Mouse (Mus musculus): ENCODE results near the gene Ccdc85c. TPM values are rescaled to one million over a fixed set of nuclear protein-coding genes. Genes with fewer than 3 reads are reported as not detected.
A peak's percentile ranks its signal among the peaks of the same experiment; 100 is the strongest.

The Ccdc85c gene
- polyA plus RNA-seq, 1 experiment from 2014 or later, result 2.3 TPM

- no peak overlapping the region for H3K4me3 ChIP-seq (replicated peaks)
- DNase-seq (no peak), ATAC-seq (ENCODE audit: low read depth) (no peak)
- no peak overlapping the region for H3K4me2 ChIP-seq
- WGBS (ENCODE audit: insufficient replicate concordance), result 52% methylated on average over 10 of the region's 10 CpGs
- H3K9me3 ChIP-seq (replicated peaks), result no peaks in the 10 kb centered on the region
- H3K4me1 ChIP-seq (replicated peaks), result peaks cover 66% of the 10 kb centered on the region
- no peak overlapping the region for H3K27ac ChIP-seq
- H3K27me3 ChIP-seq, result no peaks in the 10 kb centered on the region
- no peaks in the 10 kb centered on the region for H3K36me3 ChIP-seq
- H3K9ac ChIP-seq, result no peak overlapping the region
Observed at GRCm38 (mm10) chr12:108246759-108247500, 28.3 kb downstream of the Ccdc85c start.

GRCm38 (mm10) chr12:108245579-108245978 lies 29.6 kb downstream of the Ccdc85c start:
- DNase-seq (no peak), ATAC-seq (ENCODE audit: low read depth) (no peak)
- H3K4me3 ChIP-seq (replicated peaks), result no peak overlapping the region
- no peaks in the 10 kb centered on the region for H3K36me3 ChIP-seq
- H3K9ac ChIP-seq, result no peak overlapping the region
- H3K27ac ChIP-seq, result no peak overlapping the region
- H3K9me3 ChIP-seq (replicated peaks), result no peaks in the 10 kb centered on the region
- H3K27me3 ChIP-seq, result no peaks in the 10 kb centered on the region
- 47% methylated on average over 9 of the region's 9 CpGs for WGBS (ENCODE audit: insufficient replicate concordance)
- peak overlapping the region; percentile 43; the same call in 1 of the 2 replicates for H3K4me2 ChIP-seq
- H3K4me1 ChIP-seq (replicated peaks), result peaks cover 69% of the 10 kb centered on the region

- 1% methylated on average over 8 of the region's 8 CpGs for WGBS (ENCODE audit: insufficient replicate concordance)
- no peak overlapping the region for H3K4me3 ChIP-seq (replicated peaks)
- ATAC-seq (ENCODE audit: low read depth), result peak; percentile 21
- H3K27me3 ChIP-seq, result no peaks in the 10 kb centered on the region
- H3K9me3 ChIP-seq (replicated peaks), result no peaks in the 10 kb centered on the region
- H3K36me3 ChIP-seq, result no peaks in the 10 kb centered on the region
- peak overlapping the region; percentile 43 for H3K4me2 ChIP-seq
- H3K4me1 ChIP-seq (replicated peaks), result peaks cover 69% of the 10 kb centered on the region
- peak overlapping the region; percentile 58; the same call in 1 of the 2 replicates for H3K27ac ChIP-seq
- peak; percentile 24 for DNase-seq
- peak overlapping the region; percentile 10; the same call in 1 of the 2 replicates for H3K9ac ChIP-seq
Observed at GRCm38 (mm10) chr12:108244778-108245177, 30.4 kb downstream of the Ccdc85c start.

DNA sequence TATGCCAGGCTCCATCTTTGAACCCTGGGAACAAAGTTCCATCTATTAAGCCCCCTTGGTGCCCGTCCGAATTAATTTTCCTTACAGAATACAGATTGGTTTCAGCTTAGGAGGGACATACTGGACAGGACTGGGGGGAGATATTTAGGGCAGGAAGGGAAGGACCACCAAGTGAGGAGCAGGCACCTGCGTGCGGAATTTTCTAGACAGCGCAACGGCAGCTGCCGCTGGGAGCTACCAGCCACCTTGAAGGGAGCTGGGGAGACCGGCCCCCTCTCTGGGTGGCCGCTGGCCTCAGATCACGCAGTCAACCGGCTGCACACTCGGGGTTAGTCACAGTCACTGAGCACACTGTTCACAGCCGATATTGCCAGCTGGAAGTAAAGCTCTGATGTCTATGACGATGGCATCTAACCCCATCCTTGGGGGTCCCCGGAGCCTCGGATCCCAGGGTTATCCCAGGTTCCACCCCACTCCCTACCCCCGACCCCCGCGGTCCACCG lies 32.9 kb downstream of the Ccdc85c start:
- Histone ChIP-seq H3K27ac (no peak overlapping the region), H3K9ac (no peak overlapping the region), H3K4me1 (replicated peaks) (peaks cover 78% of the 10 kb centered on the region), H3K4me2 (no peak overlapping the region), H3K9me3 (replicated peaks) (no peaks in the 10 kb centered on the region), H3K4me3 (replicated peaks) (no peak overlapping the region), H3K36me3 (no peaks in the 10 kb centered on the region), H3K27me3 (no peaks in the 10 kb centered on the region)
- WGBS (ENCODE audit: insufficient replicate concordance), result 79% methylated on average over 20 of the region's 20 CpGs
- ATAC-seq (ENCODE audit: low read depth) (no peak), DNase-seq (no peak)

DNA sequence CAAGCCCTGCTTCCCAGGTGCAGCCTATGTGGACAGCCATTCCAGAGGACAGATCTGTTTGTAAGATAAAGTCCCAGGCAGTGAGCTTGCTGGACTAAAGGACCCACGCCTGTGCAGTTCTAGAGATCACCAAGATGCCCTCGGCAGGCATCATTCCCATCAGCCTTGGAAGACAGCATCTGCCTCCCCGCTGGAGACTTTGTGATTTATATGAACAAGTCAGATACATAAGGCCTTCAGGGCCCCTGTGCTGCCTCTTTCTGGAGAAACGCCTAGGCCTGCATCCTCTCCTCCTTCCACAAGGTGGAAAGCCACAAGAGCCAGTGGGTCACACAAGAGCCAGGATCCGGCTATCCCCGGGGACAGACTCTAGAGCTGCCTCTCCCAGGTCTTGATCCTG lies 33.6 kb downstream of the Ccdc85c start:
- Histone ChIP-seq H3K27ac (no peak overlapping the region), H3K4me1 (replicated peaks) (peaks cover 78% of the 10 kb centered on the region)
- WGBS (ENCODE audit: insufficient replicate concordance), result 49% methylated on average over 6 of the region's 6 CpGs

GRCm38 (mm10) chr12:108240953-108241588 lies 34.2 kb downstream of the Ccdc85c start:
- no peak overlapping the region for H3K27ac ChIP-seq
- no peak overlapping the region for H3K4me3 ChIP-seq (replicated peaks)
- H3K4me2 ChIP-seq, result no peak overlapping the region
- no peak overlapping the region for H3K9ac ChIP-seq
- DNase-seq, result peak; percentile 15
- no peaks in the 10 kb centered on the region for H3K9me3 ChIP-seq (replicated peaks)
- H3K4me1 ChIP-seq (replicated peaks), result peaks cover 76% of the 10 kb centered on the region
- no peaks in the 10 kb centered on the region for H3K27me3 ChIP-seq
- no peaks in the 10 kb centered on the region for H3K36me3 ChIP-seq
- ATAC-seq (ENCODE audit: low read depth), result no peak
- 45% methylated on average over 21 of the region's 21 CpGs for WGBS (ENCODE audit: insufficient replicate concordance)

More for the DNA sequence above, 33.6 kb downstream of the Ccdc85c start:
- Histone ChIP-seq H3K4me3 (replicated peaks) (no peak overlapping the region), H3K4me2 (no peak overlapping the region), H3K9ac (no peak overlapping the region), H3K36me3 (no peaks in the 10 kb centered on the region), H3K9me3 (replicated peaks) (no peaks in the 10 kb centered on the region), H3K27me3 (no peaks in the 10 kb centered on the region)
- no peak for ATAC-seq (ENCODE audit: low read depth)
- DNase-seq, result no peak

GRCm38 (mm10) chr12:108240401-108240890 lies 34.8 kb downstream of the Ccdc85c start:
- no peaks in the 10 kb centered on the region for H3K36me3 ChIP-seq
- DNase-seq, result no peak
- no peak overlapping the region for H3K4me3 ChIP-seq (replicated peaks)
- no peak for ATAC-seq (ENCODE audit: low read depth)
- no peaks in the 10 kb centered on the region for H3K27me3 ChIP-seq
- 75% methylated on average over 13 of the region's 13 CpGs for WGBS (ENCODE audit: insufficient replicate concordance)
- no peak overlapping the region for H3K27ac ChIP-seq
- H3K4me2 ChIP-seq, result no peak overlapping the region
- no peaks in the 10 kb centered on the region for H3K9me3 ChIP-seq (replicated peaks)
- H3K9ac ChIP-seq, result no peak overlapping the region
- H3K4me1 ChIP-seq (replicated peaks), result peaks cover 70% of the 10 kb centered on the region

GRCm38 (mm10) chr12:108239441-108239840 lies 35.8 kb downstream of the Ccdc85c start:
- 54% methylated on average over 5 of the region's 5 CpGs for WGBS (ENCODE audit: insufficient replicate concordance)
- Histone ChIP-seq H3K9me3 (replicated peaks) (no peaks in the 10 kb centered on the region), H3K36me3 (no peaks in the 10 kb centered on the region), H3K4me2 (no peak overlapping the region), H3K9ac (no peak overlapping the region), H3K27ac (no peak overlapping the region), H3K4me1 (replicated peaks) (peaks cover 67% of the 10 kb centered on the region), H3K27me3 (no peaks in the 10 kb centered on the region), H3K4me3 (replicated peaks) (no peak overlapping the region)
- ATAC-seq (ENCODE audit: low read depth) (no peak), DNase-seq (no peak)

- Histone ChIP-seq H3K4me2 (no peak overlapping the region), H3K9me3 (replicated peaks) (no peaks in the 10 kb centered on the region), H3K9ac (no peak overlapping the region), H3K4me3 (replicated peaks) (no peak overlapping the region), H3K4me1 (replicated peaks) (peaks cover 65% of the 10 kb centered on the region), H3K36me3 (no peaks in the 10 kb centered on the region), H3K27me3 (no peaks in the 10 kb centered on the region), H3K27ac (no peak overlapping the region)
- DNase-seq (no peak), ATAC-seq (ENCODE audit: low read depth) (no peak)
- WGBS (ENCODE audit: insufficient replicate concordance), result 66% methylated on average over 17 of the region's 17 CpGs
Observed at GRCm38 (mm10) chr12:108238395-108239035, 36.7 kb downstream of the Ccdc85c start.

DNA sequence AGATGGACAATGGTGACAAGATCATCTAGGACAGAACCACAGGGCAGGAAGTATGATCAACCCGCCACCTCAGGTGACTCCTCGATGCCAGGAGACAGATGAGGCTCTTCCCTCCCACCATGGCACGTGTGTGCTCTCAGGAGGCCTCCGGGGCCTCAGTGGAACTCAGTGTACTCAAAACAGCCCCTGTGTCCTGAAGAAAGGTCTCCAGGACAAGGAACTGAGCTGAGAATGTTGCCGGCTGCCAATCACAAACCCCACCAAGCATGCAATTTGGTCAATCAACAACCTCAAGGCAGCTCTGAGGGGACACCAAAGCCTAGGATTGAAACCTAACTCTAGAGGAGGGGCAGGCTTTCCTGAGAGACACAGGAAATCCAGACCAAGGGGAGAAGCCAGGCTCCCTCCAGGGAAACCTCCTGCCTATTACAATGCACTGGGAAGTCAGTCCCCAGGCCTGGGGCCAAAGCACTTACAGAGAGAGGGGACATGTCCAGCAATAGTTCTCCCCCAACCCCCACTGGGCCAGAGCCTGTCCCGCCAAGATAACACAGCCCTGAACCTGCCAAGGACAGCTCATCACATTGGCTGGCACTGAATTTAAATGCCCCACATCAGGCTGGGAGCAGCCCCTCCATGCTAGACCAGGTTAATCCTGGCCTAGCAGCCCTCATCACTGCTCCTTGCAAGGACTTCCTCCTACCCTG lies 37.8 kb downstream of the Ccdc85c start:
- Histone ChIP-seq H3K9me3 (replicated peaks) (no peaks in the 10 kb centered on the region), H3K4me1 (replicated peaks) (peaks cover 65% of the 10 kb centered on the region), H3K9ac (no peak overlapping the region), H3K4me3 (replicated peaks) (no peak overlapping the region), H3K27me3 (no peaks in the 10 kb centered on the region), H3K36me3 (no peaks in the 10 kb centered on the region), H3K27ac (no peak overlapping the region), H3K4me2 (no peak overlapping the region)
- ATAC-seq (ENCODE audit: low read depth), result no peak
- no peak for DNase-seq
- 57% methylated on average over 6 of the region's 6 CpGs for WGBS (ENCODE audit: insufficient replicate concordance)
